Mouse (Mus musculus) frontal cortex, postnatal 25 days (tissue): ENCODE results near the gene Gm9887.
A peak's percentile ranks its signal among the peaks of the same experiment; 100 is the strongest.

Source experiments
- DNase-seq, 2 experiments: peaks; one replicate each; pipeline ENCODE4 v3.0.0; 2022; ENCODE audit warnings: low spot score in 2 of 2

Gene Gm9887

DNA sequence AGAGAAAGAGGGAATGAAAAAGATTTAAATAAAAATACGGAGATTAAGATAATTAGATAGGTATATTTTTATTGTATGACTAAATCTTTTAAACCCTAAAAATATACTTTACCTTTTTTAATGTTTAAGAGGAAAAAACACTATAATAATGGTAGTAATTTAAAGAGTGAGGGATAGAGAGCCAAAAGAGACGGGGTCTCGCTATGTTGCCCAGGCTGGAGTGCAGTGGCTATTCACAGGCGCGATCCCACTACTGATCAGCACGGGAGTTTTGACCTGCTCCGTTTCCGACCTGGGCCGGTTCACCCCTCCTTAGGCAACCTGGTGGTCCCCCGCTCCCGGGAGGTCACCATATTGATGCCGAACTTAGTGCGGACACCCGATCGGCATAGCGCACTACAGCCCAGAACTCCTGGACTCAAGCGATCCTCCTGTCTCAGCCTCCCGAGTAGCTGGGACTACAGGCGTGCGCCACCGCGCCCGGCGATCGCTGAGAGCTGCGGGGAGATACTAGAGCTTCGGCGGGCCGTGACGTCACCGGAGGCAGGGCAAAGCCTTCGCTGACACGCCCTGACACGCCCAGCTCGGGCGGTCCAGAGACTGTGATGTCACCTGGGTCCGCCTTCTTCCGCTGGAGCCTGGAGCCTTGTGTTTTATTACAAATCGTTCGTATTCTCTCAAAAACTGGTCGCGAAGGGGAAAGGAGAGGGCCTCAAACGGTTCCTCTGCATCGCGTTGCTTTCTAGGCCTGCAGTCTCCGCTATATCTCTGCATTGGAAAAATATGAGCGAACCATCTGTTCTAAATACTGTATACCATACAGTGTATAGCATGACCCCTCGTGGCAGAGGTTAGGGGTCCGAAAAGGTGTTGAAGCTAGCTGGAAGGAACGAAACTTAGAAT is 11.0 kb downstream of the Gm9887 start:
- peak; percentile 99 to 100 for DNase-seq

- DNase-seq, result no peak
Observed at GRCm38 (mm10) chr12:69360655-69360996, 11.6 kb downstream of the Gm9887 start.

GRCm38 (mm10) chr12:69357300-69357646 is 15.0 kb downstream of the Gm9887 start:
- DNase-seq, result peak in 1 of 2 experiments; percentile 23

DNA sequence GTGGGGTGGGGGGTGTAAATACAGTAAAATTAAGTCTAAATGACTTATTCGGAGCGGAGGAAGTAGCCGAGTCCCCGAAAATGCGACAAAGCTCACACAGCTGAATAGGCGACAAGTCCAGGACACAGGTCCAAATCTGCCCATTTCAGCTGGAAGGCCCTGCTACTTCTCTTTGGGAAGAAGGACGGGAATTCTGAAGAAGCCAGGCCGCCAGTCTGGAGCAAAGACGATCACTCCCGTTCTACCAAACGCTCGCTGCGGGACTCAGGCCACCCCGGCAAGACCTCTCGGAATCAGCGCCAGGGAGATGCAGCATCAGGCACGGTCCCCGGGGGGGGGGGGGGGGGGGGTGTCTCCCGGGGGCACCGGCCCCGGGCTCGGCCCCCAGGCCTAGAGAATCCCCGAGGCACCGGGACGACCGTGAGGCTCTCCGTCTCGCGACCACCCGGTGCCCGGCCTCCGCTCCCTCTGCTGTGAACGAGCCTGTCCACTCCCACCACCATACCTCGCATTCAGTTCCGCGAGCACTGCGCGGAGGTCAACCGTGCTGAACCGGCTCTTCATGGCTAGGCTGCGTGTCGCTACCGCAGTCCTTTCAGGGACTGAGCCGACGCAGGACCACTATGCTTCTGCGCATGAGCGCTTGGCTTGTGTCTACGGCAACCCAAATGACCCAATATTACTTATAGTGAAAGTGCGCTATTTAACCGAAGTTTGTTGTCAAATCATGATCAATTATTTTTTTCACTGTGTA is 15.5 kb downstream of the Gm9887 start, which contains the start of gene Nemf:
Gene Nemf (minus strand): TSS at position 620 of the 754 bp plus-strand sequence.
- peak; percentile 78 to 79 for DNase-seq

DNA sequence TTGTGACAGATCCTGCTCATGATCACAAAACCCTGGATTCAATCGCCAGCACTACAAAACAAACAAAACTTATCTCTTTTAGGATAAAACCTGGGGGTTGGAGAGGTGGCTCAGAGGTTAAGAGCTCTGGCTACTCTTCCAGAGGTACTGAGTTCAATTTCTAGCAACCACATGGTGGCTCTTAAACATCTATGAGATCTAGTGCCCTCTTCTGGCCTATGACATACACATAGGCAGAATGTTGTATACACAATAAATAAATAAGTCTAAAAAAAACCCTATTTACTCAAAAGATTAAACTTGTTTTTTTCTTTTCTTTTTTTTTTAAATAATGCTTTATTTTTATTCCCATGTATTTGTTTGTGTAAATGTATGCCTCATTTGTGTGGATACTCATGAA is 20.6 kb downstream of the Gm9887 start:
- DNase-seq, result no peak

DNA sequence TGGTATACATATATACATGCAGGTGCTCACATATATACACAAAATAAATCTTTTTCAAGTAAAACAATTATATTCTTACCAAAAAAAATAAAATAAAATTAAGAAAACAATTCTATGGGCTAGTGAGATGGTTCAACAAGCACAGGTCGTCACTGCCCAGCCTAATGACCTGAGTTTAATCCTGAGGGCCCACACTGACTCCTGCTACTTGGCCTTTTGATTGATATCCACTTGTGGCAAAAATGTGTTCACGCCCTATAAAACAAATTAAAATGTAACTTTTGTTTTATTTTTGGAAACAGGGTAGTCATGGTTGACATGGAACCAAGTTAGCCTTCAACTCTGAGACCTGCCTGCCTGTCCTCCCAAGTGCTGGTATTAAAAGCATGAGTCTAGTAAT is 22.3 kb downstream of the Gm9887 start:
- no peak for DNase-seq

- DNase-seq, result no peak
Observed at GRCm38 (mm10) chr12:69333547-69333946, 38.7 kb downstream of the Gm9887 start.

DNA sequence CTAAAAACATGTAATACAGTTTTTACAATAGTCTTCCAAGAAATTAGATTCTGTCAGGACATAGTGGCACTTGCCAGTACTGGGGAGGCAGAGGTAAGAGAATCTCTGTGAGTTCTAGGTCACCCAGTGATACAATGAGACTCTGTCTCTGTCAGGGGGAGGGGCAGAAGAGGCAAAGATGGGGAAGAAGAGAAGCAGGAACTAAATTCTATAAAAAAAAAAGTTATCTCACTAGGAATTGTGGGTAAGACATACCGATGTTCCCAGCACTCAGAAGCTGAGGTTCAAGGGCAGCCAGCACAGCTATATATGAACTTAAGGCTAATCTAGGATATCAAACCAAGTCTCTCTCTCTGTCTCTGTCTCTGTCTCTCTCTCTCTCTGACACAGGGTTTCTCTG is 40.1 kb downstream of the Gm9887 start:
- DNase-seq, result no peak

GRCm38 (mm10) chr12:69331187-69331586 is 41.1 kb downstream of the Gm9887 start:
- no peak for DNase-seq
